Mouse (Mus musculus): ENCODE measurements around the gene Mob3b. TPM values are rescaled to one million over a fixed set of nuclear protein-coding genes. Genes with fewer than 3 reads are reported as not detected.

The Mob3b gene
- polyA plus RNA-seq, 1 experiment from 2014 or later: 8.4 TPM

- WGBS: 8% methylated on average over 29 of the region's 29 CpGs
- H3K4me2 ChIP-seq (replicated peaks): peak overlapping the region; percentile 61
- no peak overlapping the region for H3K27ac ChIP-seq
- peak overlapping the region; percentile 19 for H3K4me3 ChIP-seq
- H3K4me1 ChIP-seq: peaks cover 17% of the 10 kb centered on the region
- no peak overlapping the region for H3K9ac ChIP-seq
- H3K9me3 ChIP-seq: no peaks in the 10 kb centered on the region
- no peaks in the 10 kb centered on the region for H3K36me3 ChIP-seq
- no peaks in the 10 kb centered on the region for H3K27me3 ChIP-seq (replicated peaks)
- peak; percentile 94 for ATAC-seq (ENCODE audit: low FRiP score, low read depth)
Measured at GRCm38 (mm10) chr4:35099865-35100780, 57.2 kb downstream of the Mob3b start.

- Histone ChIP-seq H3K27ac (no peak overlapping the region), H3K9ac (no peak overlapping the region)
Measured at GRCm38 (mm10) chr4:35099210-35099864, 57.9 kb downstream of the Mob3b start.

GRCm38 (mm10) chr4:35098552-35098951, 58.7 kb downstream of the Mob3b start:
- Histone ChIP-seq H3K9me3 (no peaks in the 10 kb centered on the region), H3K27me3 (replicated peaks) (no peaks in the 10 kb centered on the region), H3K9ac (no peak overlapping the region), H3K4me1 (peaks cover 17% of the 10 kb centered on the region), H3K4me3 (no peak overlapping the region), H3K27ac (no peak overlapping the region), H3K4me2 (replicated peaks) (no peak overlapping the region), H3K36me3 (no peaks in the 10 kb centered on the region)
- no peak for ATAC-seq (ENCODE audit: low FRiP score, low read depth)
- 87% methylated on average over 6 of the region's 6 CpGs for WGBS

More at GRCm38 (mm10) chr4:35099210-35099864, 57.9 kb downstream of the Mob3b start:
- no peaks in the 10 kb centered on the region for H3K27me3 ChIP-seq (replicated peaks)
- 29% methylated on average over 17 of the region's 17 CpGs for WGBS
- peak overlapping the region; percentile 19 for H3K4me3 ChIP-seq
- ATAC-seq (ENCODE audit: low FRiP score, low read depth): peak; percentile 45; the same call in 1 of the 2 replicates
- no peaks in the 10 kb centered on the region for H3K9me3 ChIP-seq
- H3K36me3 ChIP-seq: no peaks in the 10 kb centered on the region
- peak overlapping the region; percentile 61 for H3K4me2 ChIP-seq (replicated peaks)
- H3K4me1 ChIP-seq: peaks cover 17% of the 10 kb centered on the region

- H3K27me3 ChIP-seq (replicated peaks): no peaks in the 10 kb centered on the region
- no peak for ATAC-seq (ENCODE audit: low FRiP score, low read depth)
- H3K9me3 ChIP-seq: no peaks in the 10 kb centered on the region
- no peak overlapping the region for H3K9ac ChIP-seq
- H3K4me2 ChIP-seq (replicated peaks): no peak overlapping the region
- WGBS: 85% methylated on average over 28 of the region's 28 CpGs
- H3K4me3 ChIP-seq: no peak overlapping the region
- H3K36me3 ChIP-seq: no peaks in the 10 kb centered on the region
- H3K4me1 ChIP-seq: peaks cover 17% of the 10 kb centered on the region
- H3K27ac ChIP-seq: no peak overlapping the region
Measured at GRCm38 (mm10) chr4:35096226-35097175, 60.8 kb downstream of the Mob3b start.

GRCm38 (mm10) chr4:35092457-35092856, 64.8 kb downstream of the Mob3b start:
- H3K36me3 ChIP-seq: no peaks in the 10 kb centered on the region
- H3K27me3 ChIP-seq (replicated peaks): no peaks in the 10 kb centered on the region
- no peak overlapping the region for H3K27ac ChIP-seq
- WGBS: 87% methylated on average over 3 of the region's 3 CpGs
- no peak overlapping the region for H3K9ac ChIP-seq
- no peak overlapping the region for H3K4me2 ChIP-seq (replicated peaks)
- no peaks in the 10 kb centered on the region for H3K9me3 ChIP-seq
- no peak for ATAC-seq (ENCODE audit: low FRiP score, low read depth)
- no peaks in the 10 kb centered on the region for H3K4me1 ChIP-seq
- H3K4me3 ChIP-seq: no peak overlapping the region

- H3K27me3 ChIP-seq (replicated peaks): no peaks in the 10 kb centered on the region
- H3K27ac ChIP-seq: no peak overlapping the region
- no peaks in the 10 kb centered on the region for H3K36me3 ChIP-seq
- ATAC-seq (ENCODE audit: low FRiP score, low read depth): no peak
- no peaks in the 10 kb centered on the region for H3K4me1 ChIP-seq
- H3K9me3 ChIP-seq: no peaks in the 10 kb centered on the region
- H3K4me3 ChIP-seq: no peak overlapping the region
- H3K9ac ChIP-seq: no peak overlapping the region
- H3K4me2 ChIP-seq (replicated peaks): no peak overlapping the region
- 87% methylated on average over 13 of the region's 13 CpGs for WGBS
Measured at GRCm38 (mm10) chr4:35091157-35091784, 66.0 kb downstream of the Mob3b start.

GRCm38 (mm10) chr4:35089321-35090316, 67.7 kb downstream of the Mob3b start:
- Histone ChIP-seq H3K36me3 (no peaks in the 10 kb centered on the region), H3K9ac (no peak overlapping the region), H3K4me3 (no peak overlapping the region), H3K27ac (no peak overlapping the region), H3K4me1 (no peaks in the 10 kb centered on the region), H3K9me3 (no peaks in the 10 kb centered on the region), H3K27me3 (replicated peaks) (no peaks in the 10 kb centered on the region), H3K4me2 (replicated peaks) (no peak overlapping the region)
- 62% methylated on average over 14 of the region's 14 CpGs for WGBS
- ATAC-seq (ENCODE audit: low FRiP score, low read depth): 0 out of 2 replicates have a peak, but pooled peaks have one; percentile 21

- 86% methylated on average over 7 of the region's 7 CpGs for WGBS
- Histone ChIP-seq H3K9me3 (no peaks in the 10 kb centered on the region), H3K27me3 (replicated peaks) (no peaks in the 10 kb centered on the region), H3K4me2 (replicated peaks) (no peak overlapping the region), H3K4me3 (no peak overlapping the region), H3K4me1 (no peaks in the 10 kb centered on the region), H3K9ac (no peak overlapping the region), H3K36me3 (no peaks in the 10 kb centered on the region), H3K27ac (no peak overlapping the region)
- ATAC-seq (ENCODE audit: low FRiP score, low read depth): no peak
Measured at GRCm38 (mm10) chr4:35086067-35086700, 71.1 kb downstream of the Mob3b start.

GRCm38 (mm10) chr4:35084060-35084459, 73.2 kb downstream of the Mob3b start:
- Histone ChIP-seq H3K4me2 (replicated peaks) (no peak overlapping the region), H3K9ac (no peak overlapping the region), H3K9me3 (no peaks in the 10 kb centered on the region), H3K4me3 (no peak overlapping the region), H3K27me3 (replicated peaks) (no peaks in the 10 kb centered on the region), H3K27ac (no peak overlapping the region), H3K4me1 (no peaks in the 10 kb centered on the region), H3K36me3 (no peaks in the 10 kb centered on the region)
- no peak for ATAC-seq (ENCODE audit: low FRiP score, low read depth)
- 93% methylated on average over 8 of the region's 8 CpGs for WGBS

- Histone ChIP-seq H3K36me3 (no peaks in the 10 kb centered on the region), H3K27me3 (replicated peaks) (no peaks in the 10 kb centered on the region), H3K4me3 (no peak overlapping the region), H3K9ac (no peak overlapping the region), H3K27ac (no peak overlapping the region), H3K9me3 (peaks cover 3% of the 10 kb centered on the region; the same call in 1 of the 2 replicates), H3K4me2 (replicated peaks) (no peak overlapping the region), H3K4me1 (no peaks in the 10 kb centered on the region)
- WGBS: 89% methylated on average over 10 of the region's 10 CpGs
- ATAC-seq (ENCODE audit: low FRiP score, low read depth): no peak
Measured at GRCm38 (mm10) chr4:35082476-35083114, 74.7 kb downstream of the Mob3b start.

All from neural tube, embryonic 12.5 days (tissue).